18 mouse cellular contexts compared by ENCODE assay signal in genomic region chr6:146434217-146434616, GRCm38 (mm10).
"Had no signal": no experiment of that assay in that cellular context is flagged by ENCODE, and none has a peak within 500 bp of the region (broad histone marks: within the 10 kb centered on the region; RNA-seq: fewer than 3 reads in every experiment).

No protein-coding gene starts in this region.

- H3K9ac ChIP-seq: limb, embryonic 12.5 days; liver, embryonic 13.5 days; liver, postnatal 0 days; lung, embryonic 15.5 days; midbrain, embryonic 13.5 days; neural tube, embryonic 13.5 days had no signal

- H3K27me3 ChIP-seq: limb, embryonic 12.5 days; liver, embryonic 13.5 days; lung, embryonic 15.5 days; midbrain, embryonic 13.5 days; neural tube, embryonic 13.5 days had no signal

- DNase-seq: kidney, adult 9 months; kidney, postnatal 36 days; layer of hippocampus, adult 9-11 months; layer of hippocampus, postnatal 36 days; liver; liver, embryonic 13.5 days; liver, postnatal 0 days; lung, postnatal 14 days; right cerebral cortex, adult 18-20 months; right cerebral cortex, postnatal 25 days; thymus, adult 18-20 months; thymus, postnatal 14 days had no signal

- H3K36me3 ChIP-seq: limb, embryonic 12.5 days; liver, embryonic 13.5 days; lung, embryonic 15.5 days; midbrain, embryonic 13.5 days; neural tube, embryonic 13.5 days had no signal

- H3K27ac ChIP-seq: kidney, postnatal 0 days; limb, embryonic 12.5 days; liver, embryonic 13.5 days; lung, embryonic 15.5 days; macrophage; midbrain, embryonic 13.5 days; neural tube, embryonic 13.5 days had no signal

- H3K4me3 ChIP-seq: limb, embryonic 12.5 days; liver, embryonic 13.5 days; lung, embryonic 15.5 days; midbrain, embryonic 13.5 days; neural tube, embryonic 13.5 days had no signal

- H3K9me3 ChIP-seq: limb, embryonic 12.5 days; liver, embryonic 13.5 days; lung, embryonic 15.5 days; midbrain, embryonic 13.5 days; neural tube, embryonic 13.5 days had no signal

- H3K4me2 ChIP-seq: limb, embryonic 12.5 days; liver, embryonic 13.5 days; lung, embryonic 15.5 days; midbrain, embryonic 13.5 days; neural tube, embryonic 13.5 days had no signal

- H3K4me1 ChIP-seq: liver, embryonic 13.5 days had no signal

- ATAC-seq: liver, postnatal 0 days; midbrain, embryonic 13.5 days had no signal
